Mouse (Mus musculus) neural tube, postnatal 0 days (tissue): ENCODE data around the gene 1810055G02Rik. TPM values are rescaled to one million over a fixed set of nuclear protein-coding genes. Genes with fewer than 3 reads are reported as not detected.

Source experiments
- polyA plus RNA-seq: library from polyadenylated mRNA; unstranded; fragments of >200 nt; fragmentation: Nextera tagmentation; extraction: Ambion mirVana; gene quantifications from 2 replicates; pipeline ENCODE4 v1.2.1, GENCODE M21; 2015

The 1810055G02Rik gene
- 35.7 and 39.3 TPM in 2 replicates for polyA plus RNA-seq

DNA sequence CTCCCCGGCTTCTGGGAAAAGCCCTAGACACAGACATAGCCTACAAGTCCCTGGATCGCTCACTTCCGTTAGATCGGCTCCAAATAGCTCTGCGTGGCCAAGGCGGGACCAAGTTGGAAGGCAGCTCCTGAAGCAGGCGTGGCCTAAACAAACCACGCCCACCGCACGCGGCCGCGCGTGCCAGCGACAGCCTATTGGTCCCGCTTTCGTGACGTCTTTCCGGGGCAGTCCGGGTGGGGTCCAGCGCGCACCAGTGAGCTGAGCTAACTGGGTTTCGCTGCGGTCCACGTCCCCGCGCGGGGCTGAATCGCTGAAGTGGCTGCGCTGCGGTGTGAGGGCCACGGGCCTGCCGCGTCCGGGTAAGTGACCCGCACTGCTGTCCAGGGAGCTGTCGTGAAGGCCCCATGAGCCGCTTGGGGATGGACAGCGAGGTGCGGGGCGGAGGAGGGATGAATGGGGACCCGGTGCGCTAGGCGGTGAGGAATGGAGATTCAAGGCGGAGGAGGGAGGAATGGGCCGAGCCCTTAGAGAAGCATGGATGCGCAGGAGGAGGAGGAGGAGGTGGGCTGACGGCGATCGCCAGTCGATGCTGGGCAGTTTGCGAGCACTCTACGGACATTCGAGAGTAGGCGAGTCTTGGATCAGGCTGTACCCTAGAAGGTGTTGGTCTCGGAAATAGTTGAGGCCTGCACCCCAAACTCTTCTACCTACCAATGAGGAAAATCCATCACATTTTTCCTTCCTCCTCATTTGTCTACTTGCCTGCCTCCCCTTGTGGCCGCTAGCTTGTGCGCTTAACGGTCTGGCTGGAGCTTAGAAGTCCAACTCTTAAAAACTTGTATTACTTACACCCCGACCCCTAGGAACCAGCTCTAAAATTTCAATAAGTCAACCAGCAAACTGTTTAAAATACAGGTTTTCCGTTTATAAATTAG lies at the start of gene 1810055G02Rik:
Gene 1810055G02Rik, plus strand, starts transcription at position 216 of the 935 bp plus-strand sequence.

GRCm38 (mm10) chr19:3686215-3686894 lies 21.7 kb upstream of the 1810055G02Rik start, which contains the start of gene Lrp5:
TSS of gene Lrp5 (minus strand) at chr19:3686564.

DNA sequence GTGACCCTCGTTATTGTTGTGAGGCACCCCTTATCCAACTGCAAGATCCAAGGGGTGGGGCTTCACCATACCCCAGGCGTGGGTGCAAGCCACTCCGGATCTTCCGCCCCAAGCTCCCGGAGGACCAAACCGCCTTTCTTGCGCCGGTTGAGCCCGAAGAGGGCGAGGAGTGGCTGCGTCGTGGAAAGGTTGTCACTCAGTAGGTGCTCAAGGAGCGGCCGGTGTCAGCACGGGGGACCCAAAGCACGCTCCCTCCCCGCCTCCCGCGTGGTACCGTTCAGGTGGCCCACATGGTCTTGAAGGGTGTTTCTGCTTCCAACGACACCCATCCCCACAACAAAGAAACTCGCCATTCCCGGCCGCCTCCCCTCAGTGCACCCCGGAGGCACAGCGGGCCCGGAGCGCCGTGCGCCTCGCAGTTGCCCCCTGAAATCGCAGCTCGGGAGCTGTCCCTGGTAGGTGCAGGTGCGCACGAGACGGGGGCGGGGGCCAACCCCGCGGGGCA lies 59.2 kb downstream of the 1810055G02Rik start, which contains the start of gene Kmt5b:
Gene Kmt5b, plus strand, starts transcription at position 146 of the 505 bp plus-strand sequence.

Other genes starting within 250 kb of the 1810055G02Rik start
- gene Ppp6r3, start 132.5 kb upstream of the 1810055G02Rik start, polyA plus RNA-seq = 28.1 and 35.5 TPM in 2 replicates
- 0.82 and 0.86 TPM in 2 replicates for gene Lrp5, start 21.7 kb upstream of the 1810055G02Rik start, polyA plus RNA-seq
- 29.7 and 36.1 TPM in 2 replicates for gene Kmt5b, start 59.1 kb downstream of the 1810055G02Rik start, polyA plus RNA-seq
- gene Chka, start 143.5 kb downstream of the 1810055G02Rik start, polyA plus RNA-seq = 54.1 and 55.6 TPM in 2 replicates
- 19.2 and 21.3 TPM in 2 replicates for gene Tcirg1, start 198.8 kb downstream of the 1810055G02Rik start, polyA plus RNA-seq
- 418 and 427 TPM in 2 replicates for gene Ndufs8, start 204.5 kb downstream of the 1810055G02Rik start, polyA plus RNA-seq
- gene Aldh3b1, start 221.5 kb downstream of the 1810055G02Rik start, polyA plus RNA-seq = 5.1 and 5.3 TPM in 2 replicates
- gene Unc93b1, start 226.9 kb downstream of the 1810055G02Rik start, polyA plus RNA-seq = 18.9 and 23.6 TPM in 2 replicates